Mouse (Mus musculus): ENCODE data around the gene Prdm2. TPM values are rescaled to one million over a fixed set of nuclear protein-coding genes. Genes with fewer than 3 reads are reported as not detected.

The Prdm2 gene
- polyA plus RNA-seq, 1 experiment, result 9.2 TPM

- no peak overlapping the region for H3K4me3 ChIP-seq (ENCODE audit: insufficient read depth, poor library complexity, severe bottlenecking)
- peaks cover 100% of the 10 kb centered on the region for H3K79me3 ChIP-seq (ENCODE audit: low read depth)
- no peaks in the 10 kb centered on the region for H3K27me3 ChIP-seq (ENCODE audit: control insufficient read depth, insufficient read depth, insufficient read length)
- TF ChIP-seq USF1 (IDR thresholded peaks at IDR 0.05; ENCODE audit: low read depth) (no peak), MYOG (IDR thresholded peaks at IDR 0.05; ENCODE audit: control insufficient read depth, extremely low read depth, insufficient read length) (no peak), FOSL1 (IDR thresholded peaks at IDR 0.05; ENCODE audit: insufficient read depth, low read length, poor library complexity, severe bottlenecking) (no peak)
- H3K36me3 ChIP-seq (ENCODE audit: control insufficient read depth, insufficient read depth), result peaks cover 12% of the 10 kb centered on the region
- no peak overlapping the region for H3ac ChIP-seq (ENCODE audit: control insufficient read depth, insufficient read length, low read depth)
- H3K79me2 ChIP-seq (ENCODE audit: control insufficient read depth, insufficient read depth), result peaks cover 100% of the 10 kb centered on the region
Measured at GRCm38 (mm10) chr4:143151267-143151666, 61.5 kb downstream of the Prdm2 start.

- H3K4me3 ChIP-seq (ENCODE audit: insufficient read depth, poor library complexity, severe bottlenecking), result no peak overlapping the region
- TF ChIP-seq FOSL1 (IDR thresholded peaks at IDR 0.05; ENCODE audit: insufficient read depth, low read length, poor library complexity, severe bottlenecking) (no peak), CTCF (IDR thresholded peaks at IDR 0.05; ENCODE audit: control insufficient read depth, insufficient read depth, insufficient read length) (no peak), MYOD1 (IDR thresholded peaks at IDR 0.05; ENCODE audit: control insufficient read depth, insufficient read length, low read depth) (no peak), CEBPB (IDR thresholded peaks at IDR 0.05; ENCODE audit: low read depth) (no peak), MYOG (IDR thresholded peaks at IDR 0.05; ENCODE audit: control insufficient read depth, extremely low read depth, insufficient read length) (no peak), USF1 (IDR thresholded peaks at IDR 0.05; ENCODE audit: low read depth) (no peak), MAX (IDR thresholded peaks at IDR 0.05) (no peak)
Measured at GRCm38 (mm10) chr4:143147666-143148065, 65.1 kb downstream of the Prdm2 start.

GRCm38 (mm10) chr4:143143615-143144014 lies 69.2 kb downstream of the Prdm2 start:
- H3ac ChIP-seq (ENCODE audit: control insufficient read depth, insufficient read length, low read depth), result no peak overlapping the region
- H3K79me3 ChIP-seq (ENCODE audit: low read depth), result peaks cover 73% of the 10 kb centered on the region
- no peak for TF ChIP-seq FOSL1 (IDR thresholded peaks at IDR 0.05; ENCODE audit: insufficient read depth, low read length, poor library complexity, severe bottlenecking)
- no peak for TF ChIP-seq CEBPB (IDR thresholded peaks at IDR 0.05; ENCODE audit: low read depth)
- TF ChIP-seq CTCF (IDR thresholded peaks at IDR 0.05; ENCODE audit: control insufficient read depth, insufficient read depth, insufficient read length), result no peak
- TF ChIP-seq MAX (IDR thresholded peaks at IDR 0.05), result no peak
- TF ChIP-seq MYOD1 (IDR thresholded peaks at IDR 0.05; ENCODE audit: control insufficient read depth, insufficient read length, low read depth), result no peak
- no peak for TF ChIP-seq USF1 (IDR thresholded peaks at IDR 0.05; ENCODE audit: low read depth)
- no peak for TF ChIP-seq MYOG (IDR thresholded peaks at IDR 0.05; ENCODE audit: control insufficient read depth, extremely low read depth, insufficient read length)
- no peaks in the 10 kb centered on the region for H3K27me3 ChIP-seq (ENCODE audit: control insufficient read depth, insufficient read depth, insufficient read length)
- peaks cover 37% of the 10 kb centered on the region for H3K36me3 ChIP-seq (ENCODE audit: control insufficient read depth, insufficient read depth)
- no peak overlapping the region for H3K4me3 ChIP-seq (ENCODE audit: insufficient read depth, poor library complexity, severe bottlenecking)
- H3K79me2 ChIP-seq (ENCODE audit: control insufficient read depth, insufficient read depth), result peaks cover 98% of the 10 kb centered on the region

More at GRCm38 (mm10) chr4:143147666-143148065, 65.1 kb downstream of the Prdm2 start:
- no peaks in the 10 kb centered on the region for H3K27me3 ChIP-seq (ENCODE audit: control insufficient read depth, insufficient read depth, insufficient read length)
- H3K79me2 ChIP-seq (ENCODE audit: control insufficient read depth, insufficient read depth), result peaks cover 100% of the 10 kb centered on the region
- no peak overlapping the region for H3ac ChIP-seq (ENCODE audit: control insufficient read depth, insufficient read length, low read depth)
- H3K36me3 ChIP-seq (ENCODE audit: control insufficient read depth, insufficient read depth), result peaks cover 5% of the 10 kb centered on the region
- peaks cover 98% of the 10 kb centered on the region for H3K79me3 ChIP-seq (ENCODE audit: low read depth)

DNA sequence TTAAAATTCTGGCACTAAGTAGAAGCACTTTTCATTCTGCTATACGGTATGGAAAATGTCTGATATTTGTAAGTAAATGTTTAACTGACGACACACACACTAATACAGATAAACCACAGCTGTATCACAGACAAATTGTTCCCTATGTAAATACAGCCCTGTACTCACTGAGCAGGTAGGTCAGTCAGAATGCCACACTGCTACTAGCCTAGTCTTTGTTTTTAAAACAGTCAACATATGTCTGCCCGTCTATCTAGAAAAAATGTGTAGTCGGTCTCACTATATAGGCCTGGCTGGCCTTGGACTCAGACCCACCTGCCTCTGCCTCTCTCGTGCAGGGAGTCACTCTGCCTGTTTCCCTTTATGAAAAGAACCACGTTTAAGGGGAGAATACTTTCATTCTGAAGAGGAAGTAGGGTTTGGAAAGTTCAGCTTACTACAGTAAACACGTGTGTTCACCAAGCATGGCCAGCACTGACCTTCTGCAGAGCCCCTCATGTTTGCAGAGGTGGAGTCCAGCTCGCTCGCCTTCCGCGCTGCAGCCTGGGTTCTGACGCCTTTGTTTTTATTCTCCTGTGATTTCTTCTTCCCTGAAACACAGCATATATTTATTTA lies 71.0 kb downstream of the Prdm2 start:
- H3K79me2 ChIP-seq (ENCODE audit: control insufficient read depth, insufficient read depth), result peaks cover 79% of the 10 kb centered on the region
- H3ac ChIP-seq (ENCODE audit: control insufficient read depth, insufficient read length, low read depth), result no peak overlapping the region
- no peak overlapping the region for H3K4me3 ChIP-seq (ENCODE audit: insufficient read depth, poor library complexity, severe bottlenecking)
- H3K79me3 ChIP-seq (ENCODE audit: low read depth), result peaks cover 54% of the 10 kb centered on the region
- TF ChIP-seq MYOG (IDR thresholded peaks at IDR 0.05; ENCODE audit: control insufficient read depth, extremely low read depth, insufficient read length) (no peak), MYOD1 (IDR thresholded peaks at IDR 0.05; ENCODE audit: control insufficient read depth, insufficient read length, low read depth) (no peak), USF1 (IDR thresholded peaks at IDR 0.05; ENCODE audit: low read depth) (no peak), CTCF (IDR thresholded peaks at IDR 0.05; ENCODE audit: control insufficient read depth, insufficient read depth, insufficient read length) (no peak), MAX (IDR thresholded peaks at IDR 0.05) (no peak), FOSL1 (IDR thresholded peaks at IDR 0.05; ENCODE audit: insufficient read depth, low read length, poor library complexity, severe bottlenecking) (no peak), CEBPB (IDR thresholded peaks at IDR 0.05; ENCODE audit: low read depth) (no peak)
- peaks cover 39% of the 10 kb centered on the region for H3K36me3 ChIP-seq (ENCODE audit: control insufficient read depth, insufficient read depth)
- no peaks in the 10 kb centered on the region for H3K27me3 ChIP-seq (ENCODE audit: control insufficient read depth, insufficient read depth, insufficient read length)

- peaks cover 46% of the 10 kb centered on the region for H3K79me3 ChIP-seq (ENCODE audit: low read depth)
- no peaks in the 10 kb centered on the region for H3K27me3 ChIP-seq (ENCODE audit: control insufficient read depth, insufficient read depth, insufficient read length)
- H3K79me2 ChIP-seq (ENCODE audit: control insufficient read depth, insufficient read depth), result peaks cover 71% of the 10 kb centered on the region
- no peak for TF ChIP-seq MYOD1 (IDR thresholded peaks at IDR 0.05; ENCODE audit: control insufficient read depth, insufficient read length, low read depth)
- no peak for TF ChIP-seq CTCF (IDR thresholded peaks at IDR 0.05; ENCODE audit: control insufficient read depth, insufficient read depth, insufficient read length)
- TF ChIP-seq CEBPB (IDR thresholded peaks at IDR 0.05; ENCODE audit: low read depth), result no peak
- no peak for TF ChIP-seq FOSL1 (IDR thresholded peaks at IDR 0.05; ENCODE audit: insufficient read depth, low read length, poor library complexity, severe bottlenecking)
- TF ChIP-seq MYOG (IDR thresholded peaks at IDR 0.05; ENCODE audit: control insufficient read depth, extremely low read depth, insufficient read length), result no peak
- TF ChIP-seq USF1 (IDR thresholded peaks at IDR 0.05; ENCODE audit: low read depth), result no peak
- H3ac ChIP-seq (ENCODE audit: control insufficient read depth, insufficient read length, low read depth), result no peak overlapping the region
- peaks cover 45% of the 10 kb centered on the region for H3K36me3 ChIP-seq (ENCODE audit: control insufficient read depth, insufficient read depth)
- no peak overlapping the region for H3K4me3 ChIP-seq (ENCODE audit: insufficient read depth, poor library complexity, severe bottlenecking)
Measured at GRCm38 (mm10) chr4:143140940-143141339, 71.9 kb downstream of the Prdm2 start.

GRCm38 (mm10) chr4:143132433-143132832 lies 80.4 kb downstream of the Prdm2 start:
- H3K27me3 ChIP-seq (ENCODE audit: control insufficient read depth, insufficient read depth, insufficient read length), result no peaks in the 10 kb centered on the region
- no peak overlapping the region for H3ac ChIP-seq (ENCODE audit: control insufficient read depth, insufficient read length, low read depth)
- H3K79me2 ChIP-seq (ENCODE audit: control insufficient read depth, insufficient read depth), result peaks cover 25% of the 10 kb centered on the region
- H3K79me3 ChIP-seq (ENCODE audit: low read depth), result peaks cover 12% of the 10 kb centered on the region
- H3K36me3 ChIP-seq (ENCODE audit: control insufficient read depth, insufficient read depth), result peaks cover 88% of the 10 kb centered on the region
- TF ChIP-seq MYOD1 (IDR thresholded peaks at IDR 0.05; ENCODE audit: control insufficient read depth, insufficient read length, low read depth) (no peak), CTCF (IDR thresholded peaks at IDR 0.05; ENCODE audit: control insufficient read depth, insufficient read depth, insufficient read length) (no peak), USF1 (IDR thresholded peaks at IDR 0.05; ENCODE audit: low read depth) (no peak), MAX (IDR thresholded peaks at IDR 0.05) (no peak), MYOG (IDR thresholded peaks at IDR 0.05; ENCODE audit: control insufficient read depth, extremely low read depth, insufficient read length) (no peak), FOSL1 (IDR thresholded peaks at IDR 0.05; ENCODE audit: insufficient read depth, low read length, poor library complexity, severe bottlenecking) (no peak), CEBPB (IDR thresholded peaks at IDR 0.05; ENCODE audit: low read depth) (no peak)
- no peak overlapping the region for H3K4me3 ChIP-seq (ENCODE audit: insufficient read depth, poor library complexity, severe bottlenecking)

Measured in C2C12 (cell line).